Mouse (Mus musculus) testis, adult 2 months (tissue): ENCODE data around the gene Mettl21a. TPM values are rescaled to one million over a fixed set of nuclear protein-coding genes. Genes with fewer than 3 reads are reported as not detected.

Source experiments
- H3K27ac ChIP-seq: fragments of 200-500 bp; 2 replicates; pipeline ENCODE4 v1.5.1; 2012; ENCODE audit warnings: low read depth, low read length; ENCODE audit not compliant: control insufficient read depth, insufficient read depth
- H3K27me3 ChIP-seq: fragments of 200-500 bp; 2 replicates; pipeline ENCODE4 v1.6.1; 2012; ENCODE audit warnings: mild to moderate bottlenecking, low read length, moderate library complexity; ENCODE audit not compliant: control insufficient read depth, insufficient read depth
- H3K36me3 ChIP-seq: fragments of 200-500 bp; 2 replicates; pipeline ENCODE4 v1.6.1; 2012; ENCODE audit warnings: mild to moderate bottlenecking, low read length; ENCODE audit not compliant: control insufficient read depth, insufficient read depth
- H3K4me1 ChIP-seq: fragments of 200-500 bp; 2 replicates; pipeline ENCODE4 v1.6.1; 2012; ENCODE audit warnings: low read length; ENCODE audit not compliant: control insufficient read depth, insufficient read depth
- H3K4me3 ChIP-seq: fragments of 200-500 bp; 2 replicates; pipeline ENCODE4 v1.5.1; 2012; ENCODE audit warnings: low read depth, mild to moderate bottlenecking, low read length, moderate library complexity, mixed read lengths; ENCODE audit not compliant: control insufficient read depth
- CTCF ChIP-seq: fragments of 200-500 bp; IDR thresholded peaks from 2 replicates; pipeline ENCODE4 v1.5.1; 2012; ENCODE audit warnings: low read depth, mild to moderate bottlenecking, inconsistent platforms, low read length, moderate library complexity; ENCODE audit not compliant: control insufficient read depth, insufficient read depth, insufficient replicate concordance
- POLR2A ChIP-seq: fragments of 200-500 bp; IDR thresholded peaks from 2 replicates; pipeline ENCODE4 v1.6.1; 2012; ENCODE audit warnings: low read depth, mild to moderate bottlenecking, inconsistent platforms, low read length, moderate library complexity; ENCODE audit not compliant: control insufficient read depth
- polyA plus RNA-seq: library from polyadenylated mRNA; depleted of rRNA; stranded (reverse); fragments of >200 nt; gene quantifications from 2 replicates; pipeline ENCODE4 v1.2.3, GENCODE M21; 2012; rRNA removed

The Mettl21a gene
- polyA plus RNA-seq, 1 experiment: 3.1 TPM

DNA sequence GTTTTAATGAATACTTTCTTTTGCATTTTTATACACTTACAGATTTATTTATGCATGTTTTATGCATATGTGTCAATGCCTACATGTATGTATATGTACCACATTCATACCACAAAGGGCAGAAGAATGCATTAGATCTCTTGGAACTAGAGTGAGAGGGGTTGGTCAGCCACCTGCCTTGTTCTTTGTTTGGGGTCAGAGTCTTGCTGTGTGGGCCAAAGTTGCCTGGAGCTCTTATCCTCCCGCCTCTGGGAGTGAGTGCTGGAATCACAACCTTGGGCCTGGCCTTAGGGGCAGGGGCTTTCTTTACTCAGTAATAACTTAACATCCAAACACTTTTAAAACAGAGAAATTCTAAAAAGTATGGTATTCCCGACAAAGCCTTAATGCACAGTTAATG lies 40.3 kb downstream of the Mettl21a start:
- no peaks in the 10 kb centered on the region for H3K27me3 ChIP-seq
- TF ChIP-seq CTCF: no peak
- TF ChIP-seq POLR2A: no peak
- H3K36me3 ChIP-seq: no peaks in the 10 kb centered on the region; the same call in none of the 2 replicates
- H3K27ac ChIP-seq: no peak overlapping the region
- H3K4me3 ChIP-seq: no peak overlapping the region
- no peaks in the 10 kb centered on the region for H3K4me1 ChIP-seq

DNA sequence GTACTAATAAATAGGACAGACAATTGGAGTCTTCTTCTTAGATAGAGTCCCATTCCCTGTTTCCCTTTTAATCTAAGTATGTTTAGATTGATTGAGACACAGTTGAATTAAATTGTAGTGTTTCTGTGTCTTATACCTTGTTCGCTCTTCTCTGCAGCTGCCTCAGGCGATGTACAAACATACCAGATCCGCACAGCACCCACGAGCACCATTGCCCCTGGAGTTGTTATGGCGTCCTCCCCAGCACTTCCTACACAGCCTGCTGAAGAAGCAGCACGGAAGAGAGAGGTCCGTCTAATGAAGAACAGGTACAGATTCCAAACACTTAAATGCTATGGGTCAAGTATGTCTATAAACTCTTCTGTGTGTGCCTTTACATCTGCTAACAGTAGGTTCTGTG lies 41.0 kb downstream of the Mettl21a start:
- no peaks in the 10 kb centered on the region; the same call in none of the 2 replicates for H3K36me3 ChIP-seq
- TF ChIP-seq POLR2A (no peak), CTCF (no peak)

DNA sequence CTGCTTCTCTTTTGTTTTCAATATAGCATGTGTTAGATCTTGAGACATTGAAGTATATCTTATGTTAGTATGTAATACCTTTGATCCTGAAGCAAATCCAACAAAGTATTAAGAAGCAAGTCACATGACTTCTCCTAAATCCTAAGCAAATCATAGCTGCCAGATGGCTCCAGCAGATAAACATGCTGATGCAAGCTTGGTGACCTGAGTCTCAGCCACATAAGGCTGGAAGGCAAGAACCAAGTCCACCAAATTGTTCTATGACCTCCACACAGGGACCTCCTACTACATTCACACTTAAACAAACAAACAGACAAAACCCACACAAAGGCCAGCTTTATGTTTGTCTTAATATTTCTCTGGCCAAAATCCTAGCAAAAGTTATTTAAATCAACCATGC lies 48.8 kb downstream of the Mettl21a start:
- H3K27me3 ChIP-seq: no peaks in the 10 kb centered on the region
- H3K36me3 ChIP-seq: 0 out of 2 replicates have a peak, but pooled peaks cover 1% of the 10 kb centered on the region
- no peak overlapping the region for H3K27ac ChIP-seq
- H3K4me3 ChIP-seq: no peak overlapping the region
- TF ChIP-seq POLR2A: no peak
- TF ChIP-seq CTCF: no peak
- no peaks in the 10 kb centered on the region for H3K4me1 ChIP-seq

More for the DNA sequence above, 41.0 kb downstream of the Mettl21a start:
- Histone ChIP-seq H3K4me1 (no peaks in the 10 kb centered on the region), H3K27me3 (no peaks in the 10 kb centered on the region), H3K4me3 (no peak overlapping the region), H3K27ac (no peak overlapping the region)

DNA sequence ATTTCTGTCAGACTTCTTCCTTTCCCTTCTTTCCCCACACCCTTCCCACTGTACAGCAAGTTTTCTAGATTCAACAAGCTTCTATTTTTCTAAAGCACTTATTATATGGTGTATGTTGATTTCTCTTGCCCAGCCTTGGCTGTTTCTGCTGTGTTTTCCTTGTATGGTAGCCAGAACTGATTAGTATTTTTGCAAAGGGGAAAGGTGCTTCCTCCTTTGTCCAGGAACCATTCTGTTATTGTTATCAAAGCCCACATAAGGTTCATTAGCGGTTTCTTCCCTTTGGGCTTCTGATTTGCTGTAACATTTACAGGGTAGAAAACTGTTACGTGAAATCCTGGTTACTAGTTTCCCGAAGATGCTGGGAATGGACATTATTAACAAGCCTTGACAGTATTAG lies 56.9 kb downstream of the Mettl21a start:
- Histone ChIP-seq H3K36me3 (no peaks in the 10 kb centered on the region), H3K27me3 (no peaks in the 10 kb centered on the region), H3K4me1 (no peaks in the 10 kb centered on the region), H3K4me3 (no peak overlapping the region), H3K27ac (no peak overlapping the region)
- TF ChIP-seq CTCF (no peak), POLR2A (no peak)

Other genes with a start within 250 kb of the Mettl21a start
- 8.2 and 9.3 TPM in 2 replicates for gene Creb1, start 84.6 kb downstream of the Mettl21a start, polyA plus RNA-seq
- 202 and 230 TPM in 2 replicates for gene Ccnyl1, start 73.2 kb upstream of the Mettl21a start, polyA plus RNA-seq
- 1.8 and 1.9 TPM in 2 replicates for gene Fzd5, start 120.5 kb upstream of the Mettl21a start, polyA plus RNA-seq